In the genomic region with DNA sequence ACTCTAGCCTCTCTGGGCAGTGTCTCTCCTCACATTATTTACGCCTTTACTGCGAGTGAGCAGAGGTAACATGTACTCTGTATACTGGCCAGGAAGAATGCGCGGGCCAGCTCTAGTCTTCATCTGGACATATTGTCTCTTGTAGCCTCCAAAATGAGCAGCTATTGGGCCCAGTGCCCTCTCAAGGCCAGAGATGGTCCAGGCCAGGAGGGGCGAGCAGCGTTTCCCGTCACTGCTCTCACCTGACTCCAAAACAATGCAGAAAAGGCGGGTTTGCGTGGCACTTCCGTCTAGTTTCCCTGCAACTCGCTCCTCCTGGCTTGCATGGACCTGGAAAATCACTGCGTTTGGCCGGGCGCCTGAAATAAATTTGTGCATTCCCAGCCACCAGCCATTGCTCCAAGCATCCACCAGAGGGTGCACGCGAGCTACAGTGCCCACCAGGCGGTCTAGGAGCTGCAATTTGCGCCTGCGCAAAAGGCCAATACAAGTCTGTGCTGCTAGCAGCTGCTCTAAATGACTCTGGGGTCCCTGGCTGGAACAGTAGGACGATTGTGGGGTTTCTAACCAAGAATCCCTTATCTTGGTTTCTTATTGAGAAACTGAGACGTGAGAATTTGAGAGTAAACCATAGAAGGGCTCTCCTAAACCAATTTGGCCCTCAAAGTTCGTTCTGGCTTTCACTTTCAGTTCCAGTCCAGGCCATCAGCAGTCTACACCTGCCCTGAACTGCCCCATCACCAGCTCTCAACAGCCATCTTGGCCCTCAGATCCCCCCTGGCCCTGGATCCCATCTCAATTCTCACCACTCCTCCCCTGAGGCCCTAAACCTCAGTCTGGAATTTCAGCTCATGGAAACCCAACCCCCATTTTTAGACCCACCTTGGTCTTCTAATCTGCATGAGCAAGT, we compare ENCODE assay signal across 8 mouse cellular contexts. TPM values are rescaled to one million over a fixed set of nuclear protein-coding genes. Genes with fewer than 3 reads are reported as not detected.
A peak's percentile ranks its signal among the peaks of the same experiment; 100 is the strongest.
DNase-seq lines count a peak whose midpoint lies in the region; ATAC-seq and TF ChIP-seq lines count a peak whose summit lies in the region.

No protein-coding gene starts in this region.

- in situ Hi-C loops in ES-E14 (cut with MboI; ENCODE audit: low sequenced_read_pairs in 2 of 2, unreplicated experiment in 2 of 2): no loop called here

- peak; percentile 93 for ATAC-seq in forebrain, embryonic 16.5 days
- ATAC-seq in lung, embryonic 15.5 days (ENCODE audit: borderline replicate concordance, extremely low read depth, low FRiP score, low TSS enrichment): peak; percentile 92

- peak overlapping the region; percentile 38 for H3K4me2 ChIP-seq in forebrain, embryonic 16.5 days (ENCODE audit: low read length)
- peak overlapping the region; percentile 53 for H3K4me2 ChIP-seq in lung, embryonic 15.5 days

- H3K36me3 ChIP-seq in ES-E14 (ENCODE audit: control insufficient read depth, insufficient read depth, low read length, poor library complexity, severe bottlenecking): no peaks in the 10 kb centered on the region
- H3K36me3 ChIP-seq in forebrain, embryonic 16.5 days (ENCODE audit: control insufficient read depth, insufficient read depth): no peaks in the 10 kb centered on the region
- no peaks in the 10 kb centered on the region for H3K36me3 ChIP-seq in lung, embryonic 15.5 days

- WGBS in forebrain, embryonic 16.5 days: 26% methylated on average over 22 of the region's 22 CpGs
- WGBS in lung, embryonic 15.5 days: 14% methylated on average over 22 of the region's 22 CpGs

- H3K9ac ChIP-seq in ES-E14 (ENCODE audit: insufficient read depth, low read depth, low read length, poor library complexity, severe bottlenecking): no peak overlapping the region
- H3K9ac ChIP-seq in forebrain, embryonic 16.5 days (replicated peaks; ENCODE audit: low read depth, low read length): 0 out of 2 replicates have a peak overlapping the region, but pooled peaks have one; percentile 17
- peak overlapping the region; percentile 22 for H3K9ac ChIP-seq in lung, embryonic 15.5 days

- peak; percentile 86 for DNase-seq in ES-E14 (ENCODE audit: low read depth, low spot score)
- DNase-seq in cerebellum, adult 11-12 months: peak; percentile 90
- DNase-seq in heart, postnatal 4 days: peak; percentile 98
- peak; percentile 90 to 99 for DNase-seq in layer of hippocampus, adult 8-10 months (ENCODE audit: low spot score in 2 of 2)
- DNase-seq in ovary, adult 18-20 months (ENCODE audit: low spot score): peak; percentile 86
- DNase-seq in thymus, postnatal 0 days (ENCODE audit: low spot score): peak; percentile 90

- H3K4me1 ChIP-seq in ES-E14 (ENCODE audit: control insufficient read depth in 2 of 2, insufficient read depth in 2 of 2, low read length in 2 of 2, poor library complexity in 1 of 2): peaks cover 0 to 2% of the 10 kb centered on the region in 2 experiments; a peak in 1 of 4 replicates
- H3K4me1 ChIP-seq in forebrain, embryonic 16.5 days (replicated peaks; ENCODE audit: control insufficient read depth, insufficient read depth, low read length): peaks cover 7% of the 10 kb centered on the region
- peaks cover 13% of the 10 kb centered on the region for H3K4me1 ChIP-seq in lung, embryonic 15.5 days

- H3K9me3 ChIP-seq in ES-E14 (ENCODE audit: control insufficient read depth, insufficient read depth, low read depth, low read length): no peaks in the 10 kb centered on the region
- no peaks in the 10 kb centered on the region for H3K9me3 ChIP-seq in forebrain, embryonic 16.5 days (ENCODE audit: control insufficient read depth, low read length)
- H3K9me3 ChIP-seq in lung, embryonic 15.5 days: no peaks in the 10 kb centered on the region

- no peak overlapping the region for H3K27ac ChIP-seq in ES-E14 (ENCODE audit: insufficient read depth, low read depth, low read length, poor library complexity, severe bottlenecking)
- no peak overlapping the region for H3K27ac ChIP-seq in forebrain, embryonic 16.5 days (ENCODE audit: low read length)
- peak overlapping the region; percentile 55; the same call in 1 of the 2 replicates for H3K27ac ChIP-seq in lung, embryonic 15.5 days

- peak overlapping the region in 1 of 2 experiments; percentile 10; a peak in 1 of 4 replicates for H3K4me3 ChIP-seq in ES-E14 (ENCODE audit: insufficient read depth in 1 of 2, low read depth in 1 of 2, low read length in 2 of 2, poor library complexity in 1 of 2, severe bottlenecking in 1 of 2)
- no peak overlapping the region; the same call in 1 of the 2 replicates for H3K4me3 ChIP-seq in forebrain, embryonic 16.5 days (replicated peaks; ENCODE audit: low read length)
- peak overlapping the region; percentile 18; the same call in 1 of the 2 replicates for H3K4me3 ChIP-seq in lung, embryonic 15.5 days

- no peaks in the 10 kb centered on the region for H3K27me3 ChIP-seq in forebrain, embryonic 16.5 days (replicated peaks; ENCODE audit: control insufficient read depth, insufficient read depth, low read length)
- H3K27me3 ChIP-seq in lung, embryonic 15.5 days: no peaks in the 10 kb centered on the region

TF ChIP-seq in ES-E14, 5 proteins besides CTCF, POLR2A, EP300 and RAD21:
- TF ChIP-seq ZNF384 (IDR thresholded peaks at IDR 0.05; ENCODE audit: low read depth, low read length) (no peak), ZC3H11A (IDR thresholded peaks at IDR 0.05; ENCODE audit: borderline replicate concordance, low read depth, low read length) (peak; percentile 91), CHD2 (IDR thresholded peaks at IDR 0.05; ENCODE audit: low read depth, low read length) (no peak)

RNA-seq across cellular contexts. Expression of gene Cd34, which starts 59.0 kb away (rescaled TPM):
- total RNA-seq in ES-E14 (2012; rRNA removed): 8.4 and 9.4 TPM in 2 replicates
- polyA plus RNA-seq in forebrain, embryonic 16.5 days (2015; fragmentation: Nextera tagmentation; extraction: Ambion mirVana): 25.7 and 30.5 TPM in 2 replicates
- 100 to 1,000 TPM; 225 to 235 TPM for total RNA-seq in heart, postnatal 4 days (2021)
- 10 to 100 TPM; 32.2 to 56.7 (median 45.5) TPM for total RNA-seq in layer of hippocampus, adult 8-10 months (2022)
- polyA plus RNA-seq in lung, embryonic 15.5 days (2015; fragmentation: Nextera tagmentation; extraction: Ambion mirVana): 179 and 183 TPM in 2 replicates
- 36.8 and 37.4 TPM in 2 replicates for polyA plus RNA-seq in thymus, postnatal 0 days (2015; fragmentation: Nextera tagmentation; extraction: Ambion mirVana)
